Mouse (Mus musculus) bone marrow, adult 2 months (tissue): ENCODE results near the gene Fkbp2. TPM values are rescaled to one million over a fixed set of nuclear protein-coding genes. Genes with fewer than 3 reads are reported as not detected.

Experiments
- H3K27ac ChIP-seq: fragments of 200-500 bp; 2 replicates; pipeline ENCODE4 v1.5.1; 2012; ENCODE audit warnings: low read depth, mild to moderate bottlenecking, control low read depth, inconsistent platforms, low read length; ENCODE audit not compliant: control insufficient read depth, poor library complexity, insufficient read depth
- H3K4me1 ChIP-seq: fragments of 200-500 bp; 2 replicates; pipeline ENCODE4 v1.6.1; 2011; ENCODE audit warnings: low read length; ENCODE audit not compliant: control insufficient read depth, insufficient read depth
- H3K4me3 ChIP-seq: fragments of 200-500 bp; replicated peaks from 2 replicates; pipeline ENCODE3; 2011; ENCODE audit warnings: mild to moderate bottlenecking, low read depth, low read length, control low read depth; ENCODE audit not compliant: control insufficient read depth
- CTCF ChIP-seq: fragments of 200-500 bp; IDR thresholded peaks from 2 replicates; pipeline ENCODE4 v1.5.1; 2011; ENCODE audit warnings: low read length, control low read depth; ENCODE audit not compliant: control insufficient read depth, insufficient read depth
- POLR2A ChIP-seq: fragments of 200-500 bp; IDR thresholded peaks from 2 replicates; pipeline ENCODE4 v1.6.1; 2011; ENCODE audit warnings: low read depth, mild to moderate bottlenecking, control low read depth, low read length, borderline replicate concordance; ENCODE audit not compliant: control insufficient read depth
- WGBS: fragments of 180-500 bp; shearing (Covaris S2); methylation state at CpG from one replicate; pipeline ENCODE4 v1.1.7; 2018; 5-methylcytosine and 5-hydroxymethylcytosine counted together
- polyA plus RNA-seq: library from polyadenylated mRNA; stranded (reverse); fragments of >200 nt; gene quantifications from 2 replicates; pipeline ENCODE4 v1.2.4, GENCODE M21; 2011; ENCODE audit warnings: low replicate concordance; ENCODE audit not compliant: missing spikeins, insufficient read depth, insufficient read length

Gene Fkbp2
- polyA plus RNA-seq, 1 experiment, result 40.9 TPM

DNA sequence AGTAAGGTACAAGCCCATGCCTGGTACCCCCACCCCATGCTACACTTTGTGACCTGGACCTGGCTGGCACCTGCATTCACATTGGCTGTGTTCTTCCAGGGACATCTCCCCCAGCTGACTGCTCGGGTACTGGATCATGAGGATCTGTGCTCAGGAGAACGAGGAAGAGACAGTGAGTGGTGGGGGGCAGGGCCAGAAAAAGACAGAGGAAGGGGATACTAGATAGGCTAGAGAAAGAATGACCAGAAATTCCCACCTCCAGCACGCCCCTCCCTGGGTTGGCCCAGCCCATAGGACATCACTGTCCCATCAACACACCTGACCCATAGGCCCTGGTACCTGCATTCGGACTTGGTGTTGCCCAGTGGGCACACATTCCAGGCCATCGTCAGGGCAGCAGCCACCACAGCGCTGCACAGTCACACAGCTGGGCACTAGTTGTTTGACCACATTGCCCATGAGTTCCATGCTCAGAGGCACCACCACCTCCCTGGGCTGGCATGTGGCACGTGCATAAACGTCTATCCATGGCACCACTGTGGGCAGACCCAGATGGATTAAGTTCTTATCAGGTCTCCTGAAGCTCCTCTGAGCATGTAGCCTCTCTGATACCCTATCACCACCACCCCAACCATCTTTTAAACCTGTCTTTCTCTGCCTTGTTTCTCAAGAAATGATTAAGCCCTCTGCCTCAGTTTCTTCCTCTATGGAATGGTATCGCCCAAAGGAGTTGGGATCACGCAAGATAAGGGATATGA, 5.8 kb upstream of the Fkbp2 start:
- WGBS, result 63% methylated on average over 10 of the region's 10 CpGs
- no peak for TF ChIP-seq POLR2A
- TF ChIP-seq CTCF, result no peak
- Histone ChIP-seq H3K27ac (no peak overlapping the region), H3K4me1 (peaks cover 3% of the 10 kb centered on the region), H3K4me3 (no peak overlapping the region)

- Histone ChIP-seq H3K4me3 (no peak overlapping the region), H3K4me1 (peaks cover 3% of the 10 kb centered on the region), H3K27ac (no peak overlapping the region)
- 95% methylated on average over 19 of the region's 19 CpGs for WGBS
- no peak for TF ChIP-seq CTCF
- no peak for TF ChIP-seq POLR2A
These were observed 5.0 kb upstream of the Fkbp2 start for GRCm38 (mm10) chr19:6985300-6985699.

GRCm38 (mm10) chr19:6983621-6984020, 3.3 kb upstream of the Fkbp2 start:
- WGBS, result 95% methylated on average over 5 of the region's 5 CpGs
- no peak overlapping the region for H3K27ac ChIP-seq
- no peak for TF ChIP-seq CTCF
- no peak for TF ChIP-seq POLR2A
- H3K4me1 ChIP-seq, result peaks cover 3% of the 10 kb centered on the region
- no peak overlapping the region for H3K4me3 ChIP-seq

DNA sequence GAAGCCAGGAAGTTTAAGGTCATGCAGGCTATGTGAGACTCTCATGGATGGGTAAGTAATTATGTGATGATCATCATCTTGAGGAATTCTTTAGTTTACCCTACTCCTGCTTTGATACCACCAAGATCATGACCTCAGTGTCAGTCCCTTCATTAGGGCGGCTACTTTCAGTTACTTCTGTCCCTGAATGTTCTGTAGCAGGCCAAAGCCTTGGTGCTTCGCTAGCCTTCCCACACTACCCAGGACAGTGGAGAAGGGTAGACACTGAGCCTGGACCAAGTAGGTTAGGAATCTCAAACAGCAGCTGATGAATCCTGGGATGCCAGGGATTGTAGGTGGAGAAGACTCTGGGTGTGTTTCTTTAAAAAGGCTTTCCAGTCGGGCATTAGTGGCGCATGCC, 1.2 kb upstream of the Fkbp2 start:
- TF ChIP-seq CTCF (no peak), POLR2A (no peak)
- 84% methylated on average over 4 of the region's 4 CpGs for WGBS
- Histone ChIP-seq H3K27ac (no peak overlapping the region), H3K4me1 (peaks cover 3% of the 10 kb centered on the region), H3K4me3 (no peak overlapping the region)

GRCm38 (mm10) chr19:6979486-6980380, 568 bp downstream of the Fkbp2 start:
- TF ChIP-seq POLR2A (peak; percentile 31; the same call in 1 of the 2 replicates), CTCF (peak; percentile 58)
- Histone ChIP-seq H3K4me1 (peaks cover 3% of the 10 kb centered on the region; the same call in 1 of the 2 replicates), H3K27ac (peak overlapping the region; percentile 80), H3K4me3 (peak overlapping the region; percentile 73)
- 2% methylated on average over 59 of the region's 59 CpGs for WGBS

DNA sequence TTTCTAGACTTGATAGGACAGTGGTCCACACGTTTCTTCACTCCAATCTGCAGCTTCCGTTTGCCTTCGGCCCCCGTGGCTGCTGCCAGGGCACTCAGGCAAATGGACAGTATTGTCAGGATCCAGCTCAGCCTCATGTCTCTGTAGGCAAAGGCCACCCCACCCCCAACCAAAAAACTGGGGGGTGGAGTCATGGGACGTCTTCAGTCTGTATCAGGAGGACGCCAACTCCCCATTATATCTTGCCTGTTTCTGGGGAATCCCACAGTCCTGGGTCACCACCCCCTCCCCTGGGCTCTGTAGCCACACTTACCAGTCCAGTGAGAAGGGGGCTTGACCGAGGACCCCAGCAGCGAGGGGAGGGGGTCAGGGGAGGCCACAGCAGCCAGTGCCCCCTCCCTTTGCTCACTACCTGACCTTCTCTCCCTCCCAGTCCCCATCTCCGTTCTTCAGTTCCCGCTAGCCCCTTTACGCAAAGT, 1.3 kb downstream of the Fkbp2 start:
- peak overlapping the region; percentile 42; the same call in 1 of the 2 replicates for H3K27ac ChIP-seq
- TF ChIP-seq POLR2A (no peak), CTCF (no peak)
- 23% methylated on average over 11 of the region's 11 CpGs for WGBS
- peaks cover 3% of the 10 kb centered on the region; the same call in 1 of the 2 replicates for H3K4me1 ChIP-seq
- peak overlapping the region; percentile 73 for H3K4me3 ChIP-seq

- TF ChIP-seq POLR2A (no peak), CTCF (no peak)
- no peak overlapping the region for H3K27ac ChIP-seq
- no peak overlapping the region for H3K4me3 ChIP-seq
- 57% methylated on average over 3 of the region's 3 CpGs for WGBS
- peaks cover 3% of the 10 kb centered on the region; the same call in 1 of the 2 replicates for H3K4me1 ChIP-seq
These were observed 1.7 kb downstream of the Fkbp2 start for GRCm38 (mm10) chr19:6978639-6978974.
